Mouse (Mus musculus) heart, postnatal 0 days (tissue): ENCODE measurements around the gene Mthfsd.

Experiments used
- CTCF ChIP-seq: IDR thresholded peaks from 2 replicates; pipeline ENCODE4 v1.5.1; 2016; ENCODE audit warnings: antibody characterized with exemption, control low read depth, low read depth
- EP300 ChIP-seq: IDR thresholded peaks from 2 replicates; pipeline ENCODE4 v1.6.1; 2016; ENCODE audit warnings: antibody characterized with exemption, low read depth

DNA sequence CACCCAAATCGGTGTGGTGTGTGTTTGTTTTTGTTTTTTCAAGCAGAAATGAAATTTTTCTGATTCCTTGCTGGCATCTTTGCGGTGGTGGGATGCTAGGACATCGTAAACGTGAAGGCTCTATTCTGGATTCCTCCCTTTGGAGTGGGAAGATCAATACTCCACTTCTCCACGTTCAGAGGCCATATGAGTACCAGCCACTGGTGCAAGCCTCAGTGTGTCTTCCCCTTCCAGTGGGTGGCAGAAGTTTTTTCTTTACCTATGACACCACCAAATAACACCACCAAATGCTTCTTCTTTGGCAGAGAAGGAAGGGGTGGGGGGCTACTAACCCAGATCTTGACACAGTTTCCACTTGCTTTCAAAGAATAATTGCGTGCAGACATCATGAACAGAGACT, 18.0 kb upstream of the Mthfsd start:
- TF ChIP-seq CTCF = no peak
- TF ChIP-seq EP300 = no peak
